In genomic region chr1:43511256-43511655, GRCm38 (mm10) we compare ENCODE assay signal across 9 mouse cellular contexts.
DNase-seq lines count a peak whose midpoint lies in the region; ATAC-seq and TF ChIP-seq lines count a peak whose summit lies in the region.
"Had no signal": no experiment of that assay in that cellular context is flagged by ENCODE, and none has a peak within 500 bp of the region (broad histone marks: within the 10 kb centered on the region; RNA-seq: fewer than 3 reads in every experiment).

No protein-coding gene starts in this region.

- no peak overlapping the region for H3K27ac ChIP-seq in hindbrain, embryonic 12.5 days
- no peak overlapping the region for H3K27ac ChIP-seq in hindbrain, embryonic 13.5 days
- H3K27ac ChIP-seq in thymus, adult 2 months (ENCODE audit: control insufficient read depth, insufficient read depth, low read length) = no peak overlapping the region
- H3K27ac ChIP-seq: midbrain, embryonic 12.5 days had no signal

- 87% methylated on average over 12 of the region's 12 CpGs for WGBS in hindbrain, embryonic 12.5 days
- 82% methylated on average over 12 of the region's 12 CpGs for WGBS in hindbrain, embryonic 13.5 days
- 96% methylated on average over 12 of the region's 12 CpGs for WGBS in thymus, adult 2 months

- no peak overlapping the region for H3K9ac ChIP-seq in hindbrain, embryonic 12.5 days
- no peak overlapping the region for H3K9ac ChIP-seq in hindbrain, embryonic 13.5 days
- H3K9ac ChIP-seq: midbrain, embryonic 12.5 days had no signal

- H3K36me3 ChIP-seq in hindbrain, embryonic 12.5 days = peaks cover 21% of the 10 kb centered on the region
- H3K36me3 ChIP-seq in hindbrain, embryonic 13.5 days = peaks cover 30% of the 10 kb centered on the region
- H3K36me3 ChIP-seq in thymus, adult 2 months (ENCODE audit: control insufficient read depth, insufficient read depth, low read length) = peaks cover 22% of the 10 kb centered on the region

- no peak overlapping the region for H3K4me3 ChIP-seq in hindbrain, embryonic 12.5 days
- H3K4me3 ChIP-seq in hindbrain, embryonic 13.5 days = no peak overlapping the region
- H3K4me3 ChIP-seq in thymus, adult 2 months (ENCODE audit: control insufficient read depth, insufficient read depth, low read length) = no peak overlapping the region
- H3K4me3 ChIP-seq: midbrain, embryonic 12.5 days had no signal

- H3K4me1 ChIP-seq in hindbrain, embryonic 12.5 days = peaks cover 3% of the 10 kb centered on the region
- H3K4me1 ChIP-seq in hindbrain, embryonic 13.5 days (replicated peaks) = peaks cover 7% of the 10 kb centered on the region; the same call in 1 of the 2 replicates
- peaks cover 1% of the 10 kb centered on the region for H3K4me1 ChIP-seq in thymus, adult 2 months (replicated peaks; ENCODE audit: control insufficient read depth, insufficient read depth, low read length)
- H3K4me1 ChIP-seq: midbrain, embryonic 12.5 days had no signal

- TF ChIP-seq CTCF in thymus, adult 2 months (IDR thresholded peaks at IDR 0.05; ENCODE audit: borderline replicate concordance, control insufficient read depth, extremely low read depth, insufficient read depth, low read length, poor library complexity) = peak; percentile 40; the same call in 1 of the 2 replicates

- intact Hi-C loops in left cerebral cortex, postnatal 25 days (cut with DNase I) = no loop called here

- no peaks in the 10 kb centered on the region for H3K27me3 ChIP-seq in hindbrain, embryonic 12.5 days
- no peaks in the 10 kb centered on the region for H3K27me3 ChIP-seq in hindbrain, embryonic 13.5 days
- H3K27me3 ChIP-seq in thymus, adult 2 months (ENCODE audit: control insufficient read depth, insufficient read depth, low read length) = no peaks in the 10 kb centered on the region
- H3K27me3 ChIP-seq: midbrain, embryonic 12.5 days had no signal

- ATAC-seq in hindbrain, embryonic 12.5 days (ENCODE audit: low FRiP score) = 0 out of 2 replicates have a peak, but pooled peaks have one; percentile 19
- ATAC-seq in hindbrain, embryonic 13.5 days (ENCODE audit: low FRiP score) = no peak

- H3K4me2 ChIP-seq in hindbrain, embryonic 12.5 days (replicated peaks) = no peak overlapping the region
- H3K4me2 ChIP-seq in hindbrain, embryonic 13.5 days = no peak overlapping the region
- H3K4me2 ChIP-seq: midbrain, embryonic 12.5 days had no signal

- no peak for TF ChIP-seq POLR2A in thymus, adult 2 months (IDR thresholded peaks at IDR 0.05; ENCODE audit: control insufficient read depth, extremely low read depth, insufficient read depth, low read length, poor library complexity)

- peak; percentile 24 for DNase-seq in thymus, adult 2 months
- no peak for DNase-seq in thymus, adult 18-20 months
- DNase-seq in cerebellum, postnatal 10 days = peak; percentile 64 to 76
- DNase-seq in thymus, postnatal 4 days = peak; percentile 59
- no peak for DNase-seq in embryo, embryonic 10.5 days (ENCODE audit: low spot score)
- DNase-seq in left cerebral cortex, postnatal 25 days (ENCODE audit: low spot score in 2 of 2) = no peak

- H3K9me3 ChIP-seq in hindbrain, embryonic 12.5 days (replicated peaks) = no peaks in the 10 kb centered on the region
- no peaks in the 10 kb centered on the region for H3K9me3 ChIP-seq in hindbrain, embryonic 13.5 days

Comparison
In these comparisons a context has a peak if more than half of its experiments do, and no peak if none do; other contexts are left out.
1. DNase-seq: peak in thymus, adult 2 months (single experiment), cerebellum, postnatal 10 days (2 of 2) and thymus, postnatal 4 days (single experiment); none in thymus, adult 18-20 months (0 of 2), embryo, embryonic 10.5 days (single experiment) and left cerebral cortex, postnatal 25 days (0 of 2).